ENCODE assay signal across 19 mouse cellular contexts in the genomic region with DNA sequence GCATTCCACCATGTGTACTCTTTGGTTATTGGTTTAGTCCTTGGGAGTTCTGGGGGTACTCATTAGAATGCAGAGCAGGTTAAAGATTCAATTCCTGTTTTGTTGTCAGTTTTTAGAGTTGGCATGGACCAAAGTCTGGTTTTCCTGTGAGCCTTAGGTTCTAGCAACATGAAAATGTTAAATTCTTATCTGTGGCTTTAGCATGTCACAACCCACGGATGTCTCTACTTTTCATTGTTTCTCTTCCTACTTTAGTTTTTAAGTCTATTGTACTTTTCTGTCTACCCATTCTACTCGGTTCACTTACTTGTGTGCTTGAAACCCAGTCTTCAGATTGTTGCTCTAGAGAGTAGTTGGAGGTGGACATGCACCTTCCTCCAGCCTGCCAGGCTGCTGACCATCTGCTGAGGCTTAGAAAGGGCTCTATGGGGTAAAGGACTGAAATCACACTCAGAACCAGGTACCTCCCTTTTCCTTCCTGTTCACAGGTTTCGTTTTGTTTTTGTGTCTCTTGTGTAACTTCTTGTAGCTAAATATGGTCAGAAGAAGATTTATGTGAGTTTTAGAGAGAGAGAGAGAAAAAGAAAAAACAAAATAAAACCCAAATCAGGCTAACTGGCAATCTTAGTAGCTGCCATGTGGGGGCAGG. TPM values are rescaled to one million over a fixed set of nuclear protein-coding genes. Genes with fewer than 3 reads are reported as not detected.
DNase-seq lines count a peak whose midpoint lies in the region; ATAC-seq and TF ChIP-seq lines count a peak whose summit lies in the region.
"Had no signal": no experiment of that assay in that cellular context is flagged by ENCODE, and none has a peak within 500 bp of the region (broad histone marks: within the 10 kb centered on the region; RNA-seq: fewer than 3 reads in every experiment).

No protein-coding gene starts in this region.

- no peak overlapping the region for H3K4me2 ChIP-seq in midbrain, embryonic 15.5 days
- H3K4me2 ChIP-seq: limb, embryonic 13.5 days had no signal

- ATAC-seq in megakaryocyte, adult 5-6 weeks (ENCODE audit: poor library complexity, severe bottlenecking) = peak; percentile 91
- no peak for ATAC-seq in midbrain, embryonic 15.5 days (replicated peaks)
- ATAC-seq: hindbrain, postnatal 0 days had no signal

- 2% methylated on average over 3 of the region's 3 CpGs for WGBS in bone marrow, adult 2 months
- 66% methylated on average over 3 of the region's 3 CpGs for WGBS in midbrain, embryonic 15.5 days

- peak; percentile 33 for DNase-seq in thymus, postnatal 25 days
- no peak for DNase-seq in thymus, adult 18-20 months
- DNase-seq in frontal cortex, adult 2 months (ENCODE audit: extremely low spot score in 1 of 2, low spot score in 1 of 2) = no peak
- no peak for DNase-seq in kidney, postnatal 14 days
- DNase-seq: cerebellum, adult 2 months; embryo, embryonic 11 days; kidney, postnatal 36 days had no signal

- peak overlapping the region; percentile 36; the same call in 1 of the 2 replicates for H3K27ac ChIP-seq in bone marrow, adult 2 months (ENCODE audit: control insufficient read depth, insufficient read depth, low read depth, low read length, poor library complexity)
- no peak overlapping the region for H3K27ac ChIP-seq in midbrain, embryonic 15.5 days
- H3K27ac ChIP-seq: hindbrain, postnatal 0 days; limb, embryonic 13.5 days had no signal

- no peaks in the 10 kb centered on the region for H3K27me3 ChIP-seq in midbrain, embryonic 15.5 days (replicated peaks)
- H3K27me3 ChIP-seq: limb, embryonic 13.5 days had no signal

- H3K4me1 ChIP-seq in bone marrow, adult 2 months (ENCODE audit: control insufficient read depth, insufficient read depth, low read length) = no peaks in the 10 kb centered on the region
- no peaks in the 10 kb centered on the region for H3K4me1 ChIP-seq in midbrain, embryonic 15.5 days
- H3K4me1 ChIP-seq: limb, embryonic 13.5 days had no signal

- no peaks in the 10 kb centered on the region for H3K9me3 ChIP-seq in midbrain, embryonic 15.5 days
- H3K9me3 ChIP-seq: limb, embryonic 13.5 days had no signal

- H3K36me3 ChIP-seq in midbrain, embryonic 15.5 days (replicated peaks) = no peaks in the 10 kb centered on the region
- H3K36me3 ChIP-seq: limb, embryonic 13.5 days had no signal

- H3K4me3 ChIP-seq in bone marrow, adult 2 months (replicated peaks; ENCODE audit: control insufficient read depth, low read depth, low read length) = peak overlapping the region; percentile 88
- no peak overlapping the region for H3K4me3 ChIP-seq in midbrain, embryonic 15.5 days
- H3K4me3 ChIP-seq: limb, embryonic 13.5 days had no signal

- TF ChIP-seq POLR2A in bone marrow, adult 2 months (IDR thresholded peaks at IDR 0.05; ENCODE audit: borderline replicate concordance, control insufficient read depth, low read depth, low read length) = peak; percentile 50; the same call in 1 of the 2 replicates

- H3K9ac ChIP-seq in midbrain, embryonic 15.5 days = no peak overlapping the region
- H3K9ac ChIP-seq: limb, embryonic 13.5 days had no signal

- no peak for TF ChIP-seq CTCF in bone marrow, adult 2 months (IDR thresholded peaks at IDR 0.05; ENCODE audit: control insufficient read depth, insufficient read depth, low read length)

RNA-seq across cellular contexts. Expression of a gene that starts 36.0 kb away (rescaled TPM):
- polyA plus RNA-seq in bone marrow, adult 2 months (2011; ENCODE audit: insufficient read depth, insufficient read length, low replicate concordance, missing spikeins) = not detected in 2 replicates
- not detected in 2 replicates for total RNA-seq in megakaryocyte, adult 5-6 weeks (2015)
- not detected in 2 replicates for total RNA-seq in megakaryocyte, adult 5-6 weeks (2017)
- not detected in 2 replicates for polyA plus RNA-seq in frontal cortex, adult 2 months (2012; rRNA removed)
- polyA plus RNA-seq in midbrain, embryonic 15.5 days (2015; fragmentation: Nextera tagmentation; extraction: Ambion mirVana) = 0.05 TPM in 1 of 2 replicates, not detected in the other
- total RNA-seq: left cerebral cortex, adult 18-20 months; megakaryocyte-erythroid progenitor cell, adult 5-6 weeks; MEL had no signal
- polyA plus RNA-seq: cerebellum, adult 2 months; gonadal fat pad, adult 2 months; heart, embryonic 16.5 days; hindbrain, postnatal 0 days; limb, embryonic 13.5 days; urinary bladder, adult 2 months had no signal

RNA-seq across cellular contexts. Expression of a gene that starts 47.3 kb away (rescaled TPM):
- polyA plus RNA-seq in bone marrow, adult 2 months (2011; ENCODE audit: insufficient read depth, insufficient read length, low replicate concordance, missing spikeins) = not detected in 2 replicates
- total RNA-seq in megakaryocyte, adult 5-6 weeks (2015) = 0.04 TPM in 1 of 2 replicates, not detected in the other
- total RNA-seq in megakaryocyte, adult 5-6 weeks (2017) = not detected in 2 replicates
- polyA plus RNA-seq in frontal cortex, adult 2 months (2012; rRNA removed) = not detected in 2 replicates
- not detected in 2 replicates for polyA plus RNA-seq in midbrain, embryonic 15.5 days (2015; fragmentation: Nextera tagmentation; extraction: Ambion mirVana)
- total RNA-seq: hindbrain, postnatal 0 days; left cerebral cortex, adult 18-20 months; megakaryocyte-erythroid progenitor cell, adult 5-6 weeks; MEL had no signal
- polyA plus RNA-seq: brain, embryonic 14.5 days; cerebellum, adult 2 months; gonadal fat pad, adult 2 months; heart, embryonic 16.5 days; hindbrain, postnatal 0 days; limb, embryonic 13.5 days; urinary bladder, adult 2 months had no signal
